Mouse (Mus musculus) ES-E14 (cell line): Measurements from ENCODE around the gene Rnd1. TPM values are rescaled to one million over a fixed set of nuclear protein-coding genes. Genes with fewer than 3 reads are reported as not detected.

ENCODE experiments used
- DNase-seq: peaks from one replicate; pipeline ENCODE4 v3.0.0-alpha.2; 2013; ENCODE audit warnings: low read depth, low spot score
- H3K27ac ChIP-seq: 2 replicates; pipeline ENCODE4 v1.5.1; 2012; ENCODE audit warnings: low read depth, mild to moderate bottlenecking, low read length, moderate library complexity, mixed read lengths; ENCODE audit not compliant: poor library complexity, insufficient read depth, severe bottlenecking
- H3K36me3 ChIP-seq: 2 replicates; pipeline ENCODE4 v1.6.1; 2012; ENCODE audit warnings: mild to moderate bottlenecking, low read length, moderate library complexity, mixed read lengths; ENCODE audit not compliant: control insufficient read depth, poor library complexity, insufficient read depth, severe bottlenecking
- H3K4me1 ChIP-seq, 2 experiments: fragments of 150-350 bp in 1 of 2; sonication (generic) in 1 of 2; 2 replicates each; pipeline ENCODE4 v1.6.1; 2012; ENCODE audit warnings: low read length in 2 of 2, mild to moderate bottlenecking in 1 of 2, mixed read lengths in 1 of 2; ENCODE audit not compliant: control insufficient read depth in 2 of 2, insufficient read depth in 2 of 2, poor library complexity in 1 of 2
- H3K4me3 ChIP-seq, 2 experiments: fragments of 150-350 bp in 1 of 2; sonication (generic) in 1 of 2; 2 replicates each; pipeline ENCODE4 v1.5.1; 2012; ENCODE audit warnings: low read length in 2 of 2, low read depth in 1 of 2, mild to moderate bottlenecking in 1 of 2, mixed read lengths in 1 of 2; ENCODE audit not compliant: insufficient read depth in 1 of 2, poor library complexity in 1 of 2, severe bottlenecking in 1 of 2
- H3K9ac ChIP-seq: 2 replicates; pipeline ENCODE4 v1.6.1; 2012; ENCODE audit warnings: low read depth, mild to moderate bottlenecking, low read length, mixed read lengths; ENCODE audit not compliant: poor library complexity, insufficient read depth, severe bottlenecking
- H3K9me3 ChIP-seq: fragments of 150-350 bp; sonication (generic); 2 replicates; pipeline ENCODE4 v1.6.1; 2012; ENCODE audit warnings: low read depth, mild to moderate bottlenecking, low read length; ENCODE audit not compliant: control insufficient read depth, insufficient read depth
- CHD2 ChIP-seq: IDR thresholded peaks from 2 replicates; pipeline ENCODE4 v1.6.1; 2014; ENCODE audit warnings: mild to moderate bottlenecking, low read depth, low read length, inconsistent platforms
- HCFC1 ChIP-seq: IDR thresholded peaks from 2 replicates; pipeline ENCODE4 v1.6.1; 2012; ENCODE audit warnings: low read length, inconsistent platforms, borderline replicate concordance; ENCODE audit not compliant: insufficient read depth
- MAFK ChIP-seq: IDR thresholded peaks from 2 replicates; pipeline ENCODE4 v1.6.1; 2014; ENCODE audit warnings: mild to moderate bottlenecking, low read depth, low read length, inconsistent platforms; ENCODE audit not compliant: insufficient read depth
- ZC3H11A ChIP-seq: IDR thresholded peaks from 2 replicates; pipeline ENCODE4 v1.6.1; 2012; ENCODE audit warnings: low read depth, mild to moderate bottlenecking, inconsistent platforms, low read length, borderline replicate concordance
- ZNF384 ChIP-seq: IDR thresholded peaks from 2 replicates; pipeline ENCODE4 v1.6.1; 2012; ENCODE audit warnings: low read depth, low read length, inconsistent platforms
- in situ Hi-C, 2 experiments: fragments of 600-800 bp; cut with MboI; formaldehyde crosslinking; loops; one replicate each; pipeline ENCODE4 v1.15.1; 2025; ENCODE audit warnings: low sequenced_read_pairs in 2 of 2, inconsistent platforms in 1 of 2; ENCODE audit not compliant: unreplicated experiment in 2 of 2
- total RNA-seq: library from RNA; depleted of rRNA; stranded (reverse); fragments of 300-350 nt; gene quantifications from 2 replicates; pipeline ENCODE4 v1.2.3, GENCODE M21; 2012

Rnd1 gene
- total RNA-seq, 1 experiment: 7.6 TPM

- Histone ChIP-seq H3K9ac (0 out of 2 replicates have a peak overlapping the region, but pooled peaks have one; percentile 26), H3K4me3 (peak overlapping the region in 1 of 2 experiments; percentile 66; a peak in 1 of 4 replicates), H3K9me3 (no peaks in the 10 kb centered on the region), H3K4me1 (peaks cover 6 to 21% of the 10 kb centered on the region in 2 experiments; a peak in 3 of 4 replicates), H3K36me3 (no peaks in the 10 kb centered on the region), H3K27ac (no peak overlapping the region)
- in situ Hi-C loops: no loop called here
- no peak for DNase-seq
- TF ChIP-seq ZNF384 (no peak), MAFK (no peak), ZC3H11A (no peak), HCFC1 (no peak), CHD2 (no peak)
Observed at GRCm38 (mm10) chr15:98722191-98722590, 44.9 kb upstream of the Rnd1 start.

- DNase-seq: no peak
- Histone ChIP-seq H3K9ac (no peak overlapping the region), H3K36me3 (no peaks in the 10 kb centered on the region), H3K4me3 (no peak overlapping the region), H3K4me1 (peaks cover 4 to 6% of the 10 kb centered on the region in 2 experiments; a peak in 1 of 4 replicates), H3K9me3 (no peaks in the 10 kb centered on the region), H3K27ac (no peak overlapping the region)
- in situ Hi-C loops: no loop called here
- no peak for TF ChIP-seq ZNF384
- TF ChIP-seq HCFC1: no peak
- TF ChIP-seq MAFK: no peak
- no peak for TF ChIP-seq ZC3H11A
- no peak for TF ChIP-seq CHD2
Observed at GRCm38 (mm10) chr15:98717301-98717700, 40.0 kb upstream of the Rnd1 start.

GRCm38 (mm10) chr15:98714230-98714652, 37.0 kb upstream of the Rnd1 start:
- H3K4me3 ChIP-seq: no peak overlapping the region
- H3K9me3 ChIP-seq: no peaks in the 10 kb centered on the region
- H3K9ac ChIP-seq: no peak overlapping the region
- H3K4me1 ChIP-seq: 0 out of 4 replicates have a peak, but pooled peaks cover 1 to 2% of the 10 kb centered on the region in 2 experiments
- DNase-seq: no peak
- H3K36me3 ChIP-seq: no peaks in the 10 kb centered on the region
- no peak overlapping the region for H3K27ac ChIP-seq
- in situ Hi-C loops: no loop called here
- TF ChIP-seq ZNF384 (no peak), HCFC1 (no peak), CHD2 (no peak), MAFK (no peak), ZC3H11A (no peak)

- DNase-seq: peak; percentile 49
- peaks cover 0 to 1% of the 10 kb centered on the region in 2 experiments; a peak in 1 of 4 replicates for H3K4me1 ChIP-seq
- no peak overlapping the region for H3K4me3 ChIP-seq
- no peak overlapping the region for H3K27ac ChIP-seq
- H3K36me3 ChIP-seq: no peaks in the 10 kb centered on the region
- no peak overlapping the region for H3K9ac ChIP-seq
- no peaks in the 10 kb centered on the region for H3K9me3 ChIP-seq
- in situ Hi-C loops: no loop called here
- TF ChIP-seq ZC3H11A (no peak), ZNF384 (0 out of 2 replicates have a peak, but pooled peaks have one; percentile 31)
Observed at GRCm38 (mm10) chr15:98710442-98710841, 33.2 kb upstream of the Rnd1 start.
